Mouse (Mus musculus) ES-Bruce4 (cell line): ENCODE results near the gene Sar1a. TPM values are rescaled to one million over a fixed set of nuclear protein-coding genes. Genes with fewer than 3 reads are reported as not detected.

Experiments used
- H3K27ac ChIP-seq: 2 replicates; pipeline ENCODE4 v1.5.1; 2012; ENCODE audit warnings: low read length, inconsistent platforms; ENCODE audit not compliant: insufficient read depth
- H3K27me3 ChIP-seq: 2 replicates; pipeline ENCODE4 v1.6.1; 2012; ENCODE audit warnings: mild to moderate bottlenecking, low read length, inconsistent platforms; ENCODE audit not compliant: control insufficient read depth, poor library complexity, insufficient read depth, severe bottlenecking
- H3K36me3 ChIP-seq: 2 replicates; pipeline ENCODE4 v1.6.1; 2012; ENCODE audit warnings: inconsistent platforms, mild to moderate bottlenecking, low read length, moderate library complexity; ENCODE audit not compliant: control insufficient read depth, poor library complexity, insufficient read depth, severe bottlenecking
- H3K4me1 ChIP-seq: one replicate; pipeline ENCODE4 v1.8.1; 2011; ENCODE audit warnings: low read length; ENCODE audit not compliant: control insufficient read depth, insufficient read depth
- H3K4me3 ChIP-seq: 2 replicates; pipeline ENCODE4 v1.5.1; 2011; ENCODE audit warnings: low read depth, mild to moderate bottlenecking, low read length
- H3K9ac ChIP-seq: 2 replicates; pipeline ENCODE4 v1.6.1; 2012; ENCODE audit warnings: low read depth, mild to moderate bottlenecking, inconsistent platforms; ENCODE audit not compliant: poor library complexity, severe bottlenecking
- H3K9me3 ChIP-seq: replicated peaks from 2 replicates; pipeline ENCODE4 v1.6.1; 2012; ENCODE audit warnings: mild to moderate bottlenecking, low read length, inconsistent platforms; ENCODE audit not compliant: control insufficient read depth, poor library complexity, insufficient read depth, severe bottlenecking
- CTCF ChIP-seq: IDR thresholded peaks from one replicate; pipeline ENCODE4 v1.8.1; 2011; ENCODE audit warnings: low read depth, low read length
- EP300 ChIP-seq: IDR thresholded peaks from 2 replicates; pipeline ENCODE4 v1.6.1; 2011; ENCODE audit warnings: low read depth, low read length; ENCODE audit not compliant: insufficient read depth
- POLR2A ChIP-seq: IDR thresholded peaks from one replicate; pipeline ENCODE4 v1.8.1; 2011; ENCODE audit warnings: low read length; ENCODE audit not compliant: insufficient read depth
- polyA plus RNA-seq: library from polyadenylated mRNA; stranded (reverse); fragments of >200 nt; gene quantifications from 2 replicates; pipeline ENCODE4 v1.2.4, GENCODE M21; 2011; ENCODE audit warnings: low read depth; ENCODE audit not compliant: missing spikeins, insufficient read depth, insufficient read length

Sar1a gene
- polyA plus RNA-seq, 1 experiment = 136 TPM

- H3K9ac ChIP-seq = no peak overlapping the region
- H3K4me1 ChIP-seq = no peaks in the 10 kb centered on the region
- no peaks in the 10 kb centered on the region for H3K27me3 ChIP-seq
- no peak overlapping the region for H3K27ac ChIP-seq
- TF ChIP-seq CTCF (no peak), POLR2A (no peak), EP300 (no peak)
- H3K4me3 ChIP-seq = no peak overlapping the region
- H3K36me3 ChIP-seq = no peaks in the 10 kb centered on the region
- H3K9me3 ChIP-seq = no peaks in the 10 kb centered on the region
Observed at GRCm38 (mm10) chr10:61741306-61741705, 61.2 kb downstream of the Sar1a start.

GRCm38 (mm10) chr10:61741873-61742272, 61.8 kb downstream of the Sar1a start:
- Histone ChIP-seq H3K27me3 (no peaks in the 10 kb centered on the region), H3K4me1 (no peaks in the 10 kb centered on the region), H3K9ac (no peak overlapping the region), H3K36me3 (no peaks in the 10 kb centered on the region), H3K27ac (no peak overlapping the region), H3K4me3 (no peak overlapping the region), H3K9me3 (no peaks in the 10 kb centered on the region)
- no peak for TF ChIP-seq POLR2A
- TF ChIP-seq CTCF = no peak
- TF ChIP-seq EP300 = no peak

- no peaks in the 10 kb centered on the region for H3K4me1 ChIP-seq
- no peaks in the 10 kb centered on the region for H3K36me3 ChIP-seq
- no peak overlapping the region for H3K27ac ChIP-seq
- H3K27me3 ChIP-seq = no peaks in the 10 kb centered on the region
- no peak overlapping the region for H3K9ac ChIP-seq
- no peak for TF ChIP-seq CTCF
- no peak for TF ChIP-seq EP300
- no peak for TF ChIP-seq POLR2A
- no peak overlapping the region for H3K4me3 ChIP-seq
- H3K9me3 ChIP-seq = no peaks in the 10 kb centered on the region
Observed at GRCm38 (mm10) chr10:61742336-61742735, 62.2 kb downstream of the Sar1a start.

Other genes starting within 250 kb of the Sar1a start
- gene Eif4ebp2, start 227.6 kb upstream of the Sar1a start, polyA plus RNA-seq = 207 and 210 TPM in 2 replicates
- 5.8 and 6.4 TPM in 2 replicates for gene Lrrc20, start 204.5 kb upstream of the Sar1a start, polyA plus RNA-seq
- 0.79 and 1.3 TPM in 2 replicates for gene Npffr1, start 84.8 kb upstream of the Sar1a start, polyA plus RNA-seq
- 149 and 150 TPM in 2 replicates for gene Ppa1, start 31.7 kb upstream of the Sar1a start, polyA plus RNA-seq
- 11.2 and 17.2 TPM in 2 replicates for gene Tysnd1, start 15.2 kb downstream of the Sar1a start, polyA plus RNA-seq
- 8.2 and 9.5 TPM in 2 replicates for gene Aifm2, start 35.0 kb downstream of the Sar1a start, polyA plus RNA-seq
- 16.8 and 21.6 TPM in 2 replicates for gene H2afy2, start 103.8 kb downstream of the Sar1a start, polyA plus RNA-seq